Mouse (Mus musculus): ENCODE results near the gene Tex45.

DNA sequence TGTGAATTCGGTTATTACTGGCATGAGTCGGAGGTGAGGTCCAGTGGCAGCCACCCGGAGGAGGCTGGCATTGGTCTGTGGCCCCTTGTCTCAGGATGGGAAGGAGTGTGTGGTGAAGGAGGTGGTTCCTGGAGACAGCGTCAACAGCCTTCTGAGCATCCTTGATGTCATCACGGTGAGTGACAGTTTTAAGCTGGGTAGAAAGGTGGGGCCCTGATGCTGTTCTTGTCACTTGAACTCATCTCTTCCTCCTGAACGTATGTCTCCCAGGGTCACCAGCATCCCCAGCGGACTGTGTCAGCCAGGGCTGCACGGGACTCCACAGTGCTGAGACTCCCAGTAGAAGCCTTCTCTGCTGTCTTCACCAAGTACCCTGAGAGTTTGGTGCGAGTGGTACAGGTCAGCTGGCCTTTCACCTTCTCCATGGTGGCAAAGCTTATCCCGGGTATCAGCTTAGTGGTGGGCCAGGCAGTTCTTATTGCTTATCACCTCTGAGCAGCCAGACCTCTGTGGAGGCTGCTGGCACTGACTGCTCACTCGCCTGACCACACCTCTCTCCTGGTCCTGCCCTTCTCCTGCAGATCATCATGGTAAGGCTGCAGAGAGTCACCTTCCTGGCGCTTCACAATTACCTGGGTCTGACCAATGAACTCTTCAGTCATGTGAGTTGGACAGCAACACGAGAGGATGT is 51.5 kb downstream of the Tex45 start:
- TF ChIP-seq POLR2A (IDR thresholded peaks at IDR 0.05; ENCODE audit: borderline replicate concordance, low read depth, low read length) = no peak
- TF ChIP-seq CTCF (IDR thresholded peaks at IDR 0.05; ENCODE audit: low read depth, low read length) = no peak
